Mouse (Mus musculus): ENCODE data around the gene Cd27. TPM values are rescaled to one million over a fixed set of nuclear protein-coding genes. Genes with fewer than 3 reads are reported as not detected.
"Not testable (repeated sequence)": the region's sequence is repeated elsewhere in the genome, so short reads cannot be mapped to it uniquely, and the experiment has no call there.

The Cd27 gene
- 0.77 and 1.3 TPM in 2 replicates for polyA plus RNA-seq (2014; fragmentation: Nextera tagmentation; extraction: Ambion mirVana)

DNA sequence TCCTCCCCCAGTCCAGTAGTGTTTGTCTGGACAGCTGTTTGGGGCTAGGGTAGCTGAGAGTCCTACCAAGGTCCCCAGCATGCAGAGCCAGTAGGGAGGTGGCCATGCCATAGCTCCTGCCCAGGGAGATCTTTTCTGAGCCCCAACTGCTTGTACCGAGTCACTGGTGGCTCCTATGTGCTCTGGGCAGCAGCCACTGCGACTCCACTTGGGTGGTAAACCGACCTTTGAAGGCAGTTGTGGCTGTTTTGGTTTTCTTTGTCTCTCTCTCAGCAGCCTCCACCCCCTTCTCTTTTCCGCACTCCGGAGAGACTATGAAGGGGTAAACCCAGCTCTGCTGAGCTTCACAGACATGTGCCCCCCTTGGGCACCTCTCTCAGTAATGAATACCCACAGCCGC is at the start of gene Cd27:
TSS of gene Cd27 (minus strand) at position 229 of the 400 bp plus-strand sequence.
- Histone ChIP-seq H3K4me3 (ENCODE audit: low read depth, low read length) (no peak within 1 kb of the TSS), H3K27ac (ENCODE audit: low read depth, low read length) (no peak within 1 kb of the TSS), H3K4me1 (ENCODE audit: control insufficient read depth, insufficient read depth, low read length) (no peaks in the 10 kb centered on the region), H3K9me3 (ENCODE audit: control insufficient read depth, low read length) (no peaks in the 10 kb centered on the region), H3K9ac (ENCODE audit: low read length) (no peak within 1 kb of the TSS), H3K36me3 (ENCODE audit: control insufficient read depth, insufficient read depth, low read length) (no peaks in the 10 kb centered on the region), H3K27me3 (ENCODE audit: control insufficient read depth, insufficient read depth, low read length) (no peaks in the 10 kb centered on the region), H3K4me2 (ENCODE audit: low read depth) (no peak within 1 kb of the TSS)
- no peak for ATAC-seq (ENCODE audit: insufficient read depth, low FRiP score, low TSS enrichment)
- WGBS: 32% methylated on average over 6 of the region's 6 CpGs
- no peak for DNase-seq (ENCODE audit: low spot score)

DNA sequence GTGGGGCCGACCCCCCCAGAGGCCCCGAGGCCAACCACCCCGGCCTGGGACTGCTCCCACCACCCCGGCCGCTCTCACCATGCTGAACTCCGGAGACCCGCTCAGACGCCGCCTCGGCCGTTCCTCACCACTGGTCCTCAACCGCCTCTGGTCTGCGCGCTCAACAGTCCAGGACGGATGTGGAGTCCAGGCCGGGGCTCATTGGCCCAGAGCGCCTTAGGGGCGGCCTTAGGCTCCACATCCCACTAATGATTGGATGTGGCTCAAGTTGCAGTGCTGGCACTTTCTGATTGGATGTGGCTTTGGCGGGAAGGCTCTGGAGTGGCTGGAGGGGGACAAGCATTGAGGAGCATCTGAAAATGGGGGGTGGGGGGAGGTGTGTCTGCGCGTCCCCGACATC is 49.1 kb upstream of the Cd27 start, which contains the start of gene Tuba3a:
TSS of gene Tuba3a (minus strand) at position 153 of the 400 bp plus-strand sequence.
- Histone ChIP-seq H3K4me3 (ENCODE audit: low read depth, low read length) (no peak within 1 kb of the TSS), H3K27ac (ENCODE audit: low read depth, low read length) (no peak within 1 kb of the TSS), H3K27me3 (ENCODE audit: control insufficient read depth, insufficient read depth, low read length) (no peaks in the 10 kb centered on the region), H3K4me1 (ENCODE audit: control insufficient read depth, insufficient read depth, low read length) (no peaks in the 10 kb centered on the region), H3K4me2 (ENCODE audit: low read depth) (no peak within 1 kb of the TSS), H3K36me3 (ENCODE audit: control insufficient read depth, insufficient read depth, low read length) (no peaks in the 10 kb centered on the region), H3K9ac (ENCODE audit: low read length) (no peak within 1 kb of the TSS), H3K9me3 (ENCODE audit: control insufficient read depth, low read length) (no peaks in the 10 kb centered on the region)
- ATAC-seq (ENCODE audit: insufficient read depth, low FRiP score, low TSS enrichment) (no peak), DNase-seq (ENCODE audit: low spot score) (no peak)
- 94% methylated on average over 22 of the region's 22 CpGs for WGBS

DNA sequence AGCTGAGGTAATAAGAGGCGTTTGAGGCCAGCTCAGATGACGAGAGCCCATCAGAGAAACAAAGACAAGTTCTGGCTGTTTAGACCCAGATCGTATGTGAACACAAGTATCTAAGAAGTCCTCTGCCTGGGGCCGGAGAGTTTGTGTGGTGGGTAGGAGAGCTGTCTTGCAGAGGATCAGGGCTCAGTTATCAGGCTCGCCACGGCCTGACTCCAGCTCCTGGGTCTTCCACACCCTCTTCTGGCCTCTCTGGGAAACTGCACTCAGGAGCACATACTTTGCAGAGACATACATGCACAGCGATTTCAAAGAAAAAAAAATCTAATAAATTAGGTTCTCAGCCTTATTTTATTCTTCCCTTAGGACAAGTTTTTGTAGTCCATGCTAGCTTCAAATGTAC is 47.9 kb upstream of the Cd27 start:
- H3K4me3 ChIP-seq (ENCODE audit: low read depth, low read length): no peak overlapping the region
- no peaks in the 10 kb centered on the region for H3K9me3 ChIP-seq (ENCODE audit: control insufficient read depth, low read length)
- ATAC-seq (ENCODE audit: insufficient read depth, low FRiP score, low TSS enrichment) (no peak), DNase-seq (ENCODE audit: low spot score) (no peak)
- no peak overlapping the region for H3K27ac ChIP-seq (ENCODE audit: low read depth, low read length)
- no peak overlapping the region for H3K9ac ChIP-seq (ENCODE audit: low read length)
- H3K4me1 ChIP-seq (ENCODE audit: control insufficient read depth, insufficient read depth, low read length): no peaks in the 10 kb centered on the region
- H3K4me2 ChIP-seq (ENCODE audit: low read depth): no peak overlapping the region
- no peaks in the 10 kb centered on the region for H3K36me3 ChIP-seq (ENCODE audit: control insufficient read depth, insufficient read depth, low read length)
- WGBS: 86% methylated on average over 7 of the region's 7 CpGs
- no peaks in the 10 kb centered on the region for H3K27me3 ChIP-seq (ENCODE audit: control insufficient read depth, insufficient read depth, low read length)

DNA sequence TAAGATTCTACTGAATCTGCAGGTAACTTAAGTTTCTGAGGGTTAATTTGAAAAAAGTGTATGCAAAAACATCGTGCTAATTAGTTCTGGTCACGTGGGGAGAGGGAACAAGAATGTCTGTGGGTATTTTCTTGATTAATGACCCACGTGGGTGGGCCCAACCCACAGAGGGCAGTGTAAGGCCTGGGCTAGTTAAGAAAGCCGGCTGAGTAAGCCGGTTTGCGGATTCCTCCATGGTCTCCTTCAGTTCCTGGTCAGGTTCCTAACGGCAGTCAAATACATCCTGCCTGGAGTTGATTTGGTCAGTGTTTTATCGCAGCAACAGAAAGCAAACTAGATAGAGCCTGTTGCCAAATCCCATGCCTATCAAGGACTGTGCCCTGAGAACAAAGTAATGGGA is 47.4 kb upstream of the Cd27 start:
- no peak overlapping the region for H3K9ac ChIP-seq (ENCODE audit: low read length)
- WGBS: 57% methylated on average over 8 of the region's 8 CpGs
- H3K27ac ChIP-seq (ENCODE audit: low read depth, low read length): no peak overlapping the region
- H3K36me3 ChIP-seq (ENCODE audit: control insufficient read depth, insufficient read depth, low read length): no peaks in the 10 kb centered on the region
- H3K27me3 ChIP-seq (ENCODE audit: control insufficient read depth, insufficient read depth, low read length): no peaks in the 10 kb centered on the region
- H3K4me2 ChIP-seq (ENCODE audit: low read depth): no peak overlapping the region
- no peaks in the 10 kb centered on the region for H3K9me3 ChIP-seq (ENCODE audit: control insufficient read depth, low read length)
- DNase-seq (ENCODE audit: low spot score) (no peak), ATAC-seq (ENCODE audit: insufficient read depth, low FRiP score, low TSS enrichment) (no peak)
- H3K4me3 ChIP-seq (ENCODE audit: low read depth, low read length): no peak overlapping the region
- H3K4me1 ChIP-seq (ENCODE audit: control insufficient read depth, insufficient read depth, low read length): no peaks in the 10 kb centered on the region

GRCm38 (mm10) chr6:125282721-125283120 is 45.9 kb upstream of the Cd27 start:
- not testable (repeated sequence) for H3K27me3 ChIP-seq (ENCODE audit: control insufficient read depth, insufficient read depth, low read length); H3K9me3 ChIP-seq (ENCODE audit: control insufficient read depth, low read length)

DNA sequence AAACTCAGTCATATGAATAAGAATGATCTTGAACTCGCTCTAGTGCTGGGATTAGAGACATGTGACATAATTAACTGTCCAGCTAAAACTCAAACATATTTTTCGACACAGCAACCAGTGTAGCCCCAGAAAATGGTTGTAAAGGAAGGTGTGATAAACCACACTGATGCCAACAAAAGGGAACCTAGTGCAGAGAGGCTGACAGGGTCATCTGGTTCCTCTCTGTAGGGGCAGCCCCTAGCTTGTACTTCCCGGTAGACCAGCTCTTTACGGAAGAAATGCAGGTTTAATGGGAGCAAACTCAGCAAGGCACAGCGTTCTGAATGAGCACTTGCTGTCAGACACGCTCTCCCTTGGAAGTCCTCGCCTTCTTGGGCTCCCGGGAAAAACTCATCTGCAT is 42.9 kb upstream of the Cd27 start:
- H3K4me1 ChIP-seq (ENCODE audit: control insufficient read depth, insufficient read depth, low read length): no peaks in the 10 kb centered on the region
- ATAC-seq (ENCODE audit: insufficient read depth, low FRiP score, low TSS enrichment): no peak
- 61% methylated on average over 8 of the region's 8 CpGs for WGBS

More at GRCm38 (mm10) chr6:125282721-125283120, 45.9 kb upstream of the Cd27 start:
- not testable (repeated sequence) for H3K36me3 ChIP-seq (ENCODE audit: control insufficient read depth, insufficient read depth, low read length); H3K27ac ChIP-seq (ENCODE audit: low read depth, low read length); H3K4me2 ChIP-seq (ENCODE audit: low read depth); DNase-seq (ENCODE audit: low spot score); H3K4me1 ChIP-seq (ENCODE audit: control insufficient read depth, insufficient read depth, low read length); ATAC-seq (ENCODE audit: insufficient read depth, low FRiP score, low TSS enrichment); H3K4me3 ChIP-seq (ENCODE audit: low read depth, low read length); H3K9ac ChIP-seq (ENCODE audit: low read length)
- WGBS: 94% methylated on average over 13 of the region's 13 CpGs

GRCm38 (mm10) chr6:125274841-125275563 is 38.2 kb upstream of the Cd27 start:
- Histone ChIP-seq H3K4me1 (ENCODE audit: control insufficient read depth, insufficient read depth, low read length) (no peaks in the 10 kb centered on the region), H3K27ac (ENCODE audit: low read depth, low read length) (no peak overlapping the region), H3K27me3 (ENCODE audit: control insufficient read depth, insufficient read depth, low read length) (no peaks in the 10 kb centered on the region), H3K9ac (ENCODE audit: low read length) (no peak overlapping the region), H3K9me3 (ENCODE audit: control insufficient read depth, low read length) (no peaks in the 10 kb centered on the region), H3K4me3 (ENCODE audit: low read depth, low read length) (no peak overlapping the region), H3K4me2 (ENCODE audit: low read depth) (no peak overlapping the region), H3K36me3 (ENCODE audit: control insufficient read depth, insufficient read depth, low read length) (no peaks in the 10 kb centered on the region)
- DNase-seq (ENCODE audit: low spot score): peak; percentile 39
- ATAC-seq (ENCODE audit: insufficient read depth, low FRiP score, low TSS enrichment): no peak
- WGBS: 61% methylated on average over 15 of the region's 15 CpGs

More for the DNA sequence above, 42.9 kb upstream of the Cd27 start:
- Histone ChIP-seq H3K4me3 (ENCODE audit: low read depth, low read length) (no peak overlapping the region), H3K27me3 (ENCODE audit: control insufficient read depth, insufficient read depth, low read length) (no peaks in the 10 kb centered on the region), H3K36me3 (ENCODE audit: control insufficient read depth, insufficient read depth, low read length) (no peaks in the 10 kb centered on the region), H3K9me3 (ENCODE audit: control insufficient read depth, low read length) (no peaks in the 10 kb centered on the region), H3K27ac (ENCODE audit: low read depth, low read length) (no peak overlapping the region), H3K9ac (ENCODE audit: low read length) (no peak overlapping the region), H3K4me2 (ENCODE audit: low read depth) (no peak overlapping the region)
- DNase-seq (ENCODE audit: low spot score): no peak

DNA sequence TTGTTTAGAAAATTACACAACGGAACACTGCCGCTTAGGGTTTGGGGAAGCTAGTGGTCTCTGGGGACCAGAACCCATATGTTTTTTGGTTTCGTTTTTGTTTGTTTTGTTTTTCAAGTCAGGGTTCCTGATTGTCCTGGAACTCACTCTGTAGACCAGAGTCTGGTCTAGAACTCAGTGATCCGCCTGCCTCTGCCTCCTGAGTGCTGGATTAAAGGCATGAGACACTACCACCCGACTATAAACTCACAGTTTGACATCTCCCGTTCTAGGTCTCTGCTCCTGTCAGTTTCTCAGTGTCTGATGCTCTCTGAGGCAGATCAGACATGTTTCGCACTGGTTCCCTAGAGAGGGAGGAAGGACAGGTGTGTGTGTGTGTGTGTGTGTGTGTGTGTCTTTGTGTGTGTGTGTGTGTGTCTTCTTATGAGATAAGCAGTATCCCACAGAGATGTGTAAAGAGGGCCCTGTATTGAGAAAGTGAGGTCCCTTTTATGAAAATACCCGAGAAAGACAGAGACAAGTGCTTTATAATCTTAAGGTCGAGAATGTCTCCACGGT is 35.5 kb upstream of the Cd27 start:
- DNase-seq (ENCODE audit: low spot score) (no peak), ATAC-seq (ENCODE audit: insufficient read depth, low FRiP score, low TSS enrichment) (no peak)
- no peak overlapping the region for H3K9ac ChIP-seq (ENCODE audit: low read length)
- H3K4me3 ChIP-seq (ENCODE audit: low read depth, low read length): no peak overlapping the region
- H3K4me1 ChIP-seq (ENCODE audit: control insufficient read depth, insufficient read depth, low read length): no peaks in the 10 kb centered on the region
- H3K27me3 ChIP-seq (ENCODE audit: control insufficient read depth, insufficient read depth, low read length): no peaks in the 10 kb centered on the region
- H3K36me3 ChIP-seq (ENCODE audit: control insufficient read depth, insufficient read depth, low read length): no peaks in the 10 kb centered on the region
- H3K9me3 ChIP-seq (ENCODE audit: control insufficient read depth, low read length): no peaks in the 10 kb centered on the region
- 77% methylated on average over 10 of the region's 10 CpGs for WGBS
- no peak overlapping the region for H3K4me2 ChIP-seq (ENCODE audit: low read depth)
- no peak overlapping the region for H3K27ac ChIP-seq (ENCODE audit: low read depth, low read length)
